Mouse (Mus musculus): Measurements from ENCODE around the gene Ipo11.

The Ipo11 gene

DNA sequence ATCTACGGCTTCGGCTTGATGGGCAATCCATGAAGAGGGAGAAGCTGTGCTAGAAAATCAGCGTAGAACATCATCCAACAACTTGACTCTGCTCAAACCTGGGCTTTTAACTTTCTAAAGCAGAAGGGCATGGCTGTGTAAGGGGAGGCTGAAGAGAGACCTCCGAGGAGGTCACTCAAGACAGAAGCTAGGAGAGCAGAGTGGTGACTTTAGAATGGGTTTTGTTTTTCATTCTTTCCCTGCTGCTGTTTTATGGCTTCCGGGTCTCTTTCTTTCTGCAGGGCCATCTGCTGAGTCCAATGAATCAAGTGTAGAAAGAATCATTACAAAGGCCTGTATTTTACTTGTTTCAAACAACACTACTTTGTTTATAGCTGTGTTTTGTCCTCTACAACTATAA, 119.7 kb downstream of the Ipo11 start:
- DNase-seq (ENCODE audit: low spot score), result peak; percentile 5

DNA sequence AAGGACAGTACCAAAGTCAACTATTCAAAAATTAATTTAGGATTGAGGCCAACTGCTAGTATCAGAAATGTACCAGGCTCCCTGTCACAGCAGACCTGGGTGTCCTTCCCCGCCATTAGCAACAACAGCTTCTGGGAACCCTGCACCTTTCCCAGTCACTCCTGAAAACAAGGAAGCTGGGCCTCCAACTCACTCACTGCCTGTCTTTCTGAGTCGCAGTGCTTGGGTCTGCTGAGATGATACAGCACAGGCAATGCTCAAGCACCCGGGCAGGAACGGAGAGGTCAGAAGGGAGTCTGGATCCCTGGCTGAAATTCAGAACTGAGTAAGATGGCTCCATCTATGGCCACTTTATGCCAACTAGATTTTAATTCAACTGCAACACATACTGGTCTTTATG, 123.2 kb downstream of the Ipo11 start:
- DNase-seq (ENCODE audit: low spot score), result no peak

DNA sequence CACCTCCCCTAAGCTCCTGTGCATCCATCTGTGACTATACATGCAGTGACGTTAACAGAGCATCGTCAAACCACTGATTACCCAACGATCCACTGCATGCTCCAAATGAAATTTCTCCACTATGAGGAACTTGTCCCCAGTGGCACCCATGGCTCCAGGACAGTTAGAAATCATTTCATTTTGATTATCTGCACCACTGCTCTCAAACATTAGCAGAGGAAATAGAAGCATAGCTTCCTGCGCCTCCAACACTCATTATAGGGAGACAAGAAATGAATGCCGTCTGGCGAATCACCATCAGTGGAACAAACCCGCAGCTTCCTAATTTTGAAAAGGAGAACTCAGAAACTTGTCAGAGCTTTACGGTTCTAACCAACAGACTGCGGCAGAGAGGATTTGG, 123.7 kb downstream of the Ipo11 start:
- DNase-seq (ENCODE audit: low spot score), result no peak

DNA sequence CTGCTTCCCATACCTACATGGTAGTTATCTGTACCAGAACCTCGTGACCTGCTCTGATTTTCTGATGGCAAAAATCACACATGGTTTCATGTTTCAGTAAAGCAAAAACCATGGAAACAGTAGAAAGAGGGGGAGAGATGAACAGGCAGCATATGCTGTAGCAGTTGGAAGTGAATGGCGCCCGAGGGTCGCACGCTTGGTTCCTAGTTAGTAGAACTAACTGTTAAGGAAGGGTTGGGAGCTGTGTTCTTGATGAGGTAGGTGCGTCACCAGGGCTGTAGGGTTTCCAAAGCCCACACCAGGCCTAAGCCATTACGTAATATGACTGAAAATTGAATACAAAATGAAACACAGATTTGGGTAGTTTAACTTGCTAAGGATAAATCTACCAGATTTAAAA, 126.6 kb downstream of the Ipo11 start:
- DNase-seq (ENCODE audit: low spot score), result no peak

DNA sequence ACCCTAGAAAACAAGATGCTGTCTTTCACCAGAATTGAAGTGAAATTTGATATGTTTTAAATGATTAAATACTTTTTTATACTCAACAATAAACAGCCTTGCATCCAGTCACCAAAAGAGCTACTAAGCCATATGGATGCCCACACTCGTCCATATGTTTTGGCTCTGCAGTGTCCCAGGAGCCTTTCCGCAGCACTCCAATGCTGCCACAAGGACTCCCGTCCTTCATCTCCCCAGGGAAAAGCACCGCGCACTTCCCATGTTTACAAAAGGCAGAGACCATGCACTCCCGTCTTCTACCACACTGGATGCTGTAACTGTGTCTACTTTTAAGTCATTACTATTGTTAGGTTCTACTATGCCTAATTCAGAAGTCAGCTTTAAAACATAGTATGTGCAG, 127.9 kb downstream of the Ipo11 start:
- no peak for DNase-seq (ENCODE audit: low spot score)

DNA sequence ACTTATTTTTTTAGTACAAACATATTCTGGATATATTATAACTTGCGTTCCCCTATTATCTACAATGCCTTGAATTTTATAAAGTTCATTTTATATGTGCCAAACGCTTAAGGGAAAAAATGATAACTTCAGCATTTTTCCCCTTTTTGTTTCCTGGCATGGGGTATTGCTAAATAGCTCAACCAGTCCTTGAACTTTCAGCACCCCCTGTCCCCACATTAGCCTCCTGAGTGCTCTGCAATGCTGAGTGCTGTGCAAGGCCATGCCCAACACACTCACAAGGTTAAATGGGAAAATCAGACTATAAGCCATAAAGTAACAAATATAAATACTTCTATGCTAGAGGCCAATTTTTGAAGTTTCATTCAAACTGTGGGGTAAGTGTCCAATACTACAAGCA, 128.4 kb downstream of the Ipo11 start:
- no peak for DNase-seq (ENCODE audit: low spot score)

DNA sequence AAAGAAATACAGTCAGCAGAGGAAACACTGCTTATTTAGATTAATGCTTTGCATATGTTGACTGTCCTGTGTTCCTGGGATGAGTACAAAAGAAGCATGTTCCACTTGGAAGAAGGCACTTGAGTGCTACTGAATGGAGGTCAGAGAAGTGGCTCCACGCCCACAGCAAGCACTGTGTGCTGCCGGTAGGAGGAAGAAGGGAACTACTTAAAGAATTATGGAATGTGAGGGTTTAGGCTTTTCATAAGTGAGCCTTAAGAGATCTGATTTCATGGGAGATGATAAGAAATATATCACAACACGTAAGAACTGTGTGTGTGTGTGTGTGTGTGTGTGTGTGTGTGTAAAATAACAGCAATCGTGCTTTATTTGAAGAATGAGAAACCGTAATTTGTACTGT, 129.5 kb downstream of the Ipo11 start:
- DNase-seq (ENCODE audit: low spot score), result no peak

DNA sequence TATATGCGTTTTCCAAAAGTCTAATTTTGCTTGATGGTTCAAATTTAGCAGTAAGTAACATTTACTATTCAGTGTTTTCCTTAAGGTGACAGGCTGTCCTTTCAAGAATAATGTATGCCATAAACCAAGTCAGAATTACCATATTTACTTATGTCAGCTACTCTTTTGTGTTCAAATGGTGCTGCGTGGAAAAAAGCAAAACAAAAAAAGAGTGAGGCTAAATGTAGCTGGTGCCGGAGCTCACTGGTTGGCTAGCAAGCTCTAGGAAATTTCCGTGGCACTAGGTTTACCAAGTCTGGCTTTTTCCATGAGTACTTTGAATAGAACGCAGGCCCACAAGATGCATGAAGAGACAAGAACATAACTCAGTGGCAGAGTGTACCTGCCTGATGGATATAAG, 131.6 kb downstream of the Ipo11 start:
- DNase-seq (ENCODE audit: low spot score), result no peak

DNA sequence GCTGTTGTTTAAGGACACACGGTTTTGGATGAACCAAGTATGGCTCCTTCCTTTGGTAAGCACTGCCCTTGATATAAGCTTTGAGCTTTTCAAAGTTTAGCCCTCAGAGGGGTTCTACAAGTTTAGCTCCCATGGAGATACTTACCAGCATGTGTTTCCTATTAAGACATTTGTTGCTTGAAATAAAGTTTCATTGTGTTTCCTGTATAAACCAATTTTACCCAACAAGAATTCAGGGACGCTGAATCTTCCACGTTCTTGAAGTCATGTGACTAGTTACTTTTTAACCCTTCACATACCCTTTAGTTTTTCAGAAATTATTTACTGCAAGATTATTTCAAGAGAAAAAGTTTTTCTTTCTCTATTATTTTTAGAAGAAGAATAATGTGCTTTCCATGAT, 138.7 kb downstream of the Ipo11 start:
- no peak for DNase-seq (ENCODE audit: low spot score)

DNA sequence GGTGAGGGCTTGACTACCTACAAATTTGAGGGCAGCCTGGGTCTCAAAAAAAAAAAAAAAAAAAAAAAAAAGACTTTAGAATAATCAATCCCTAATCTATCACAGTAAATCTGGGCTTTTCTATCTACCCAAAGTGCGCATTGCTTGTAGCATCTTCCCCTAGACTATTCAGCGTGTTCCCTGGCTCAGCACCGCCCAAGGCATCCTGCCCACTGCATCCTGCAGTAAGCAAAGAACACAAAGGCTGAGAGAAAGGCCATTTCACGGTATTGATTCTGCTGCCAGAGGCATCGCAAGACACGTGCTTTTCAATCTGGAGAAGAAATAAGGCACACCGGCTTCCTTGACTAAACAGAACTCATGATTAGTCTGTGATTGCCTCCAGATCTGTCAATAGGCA, 147.9 kb downstream of the Ipo11 start:
- DNase-seq (ENCODE audit: low spot score), result no peak

DNA sequence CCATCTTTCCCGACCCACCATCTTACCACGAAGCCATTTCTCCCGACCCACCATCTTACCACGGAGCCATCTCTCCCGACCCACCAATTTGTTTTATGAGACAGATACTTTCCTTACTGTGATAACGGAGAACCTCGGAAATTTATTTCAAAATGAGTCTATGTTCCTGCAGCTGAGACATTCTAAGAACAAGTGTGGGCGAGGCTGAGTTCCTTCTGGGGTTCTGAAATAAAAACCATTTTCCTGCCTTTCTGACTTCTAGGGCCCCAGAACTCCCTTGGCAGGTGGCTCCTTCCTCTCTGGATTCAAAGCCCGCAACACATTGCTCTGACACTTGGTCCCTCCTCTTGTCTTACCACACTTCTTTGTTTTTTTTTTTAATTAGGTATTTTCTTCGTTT, 168.0 kb downstream of the Ipo11 start:
- no peak for DNase-seq (ENCODE audit: low spot score)

DNA sequence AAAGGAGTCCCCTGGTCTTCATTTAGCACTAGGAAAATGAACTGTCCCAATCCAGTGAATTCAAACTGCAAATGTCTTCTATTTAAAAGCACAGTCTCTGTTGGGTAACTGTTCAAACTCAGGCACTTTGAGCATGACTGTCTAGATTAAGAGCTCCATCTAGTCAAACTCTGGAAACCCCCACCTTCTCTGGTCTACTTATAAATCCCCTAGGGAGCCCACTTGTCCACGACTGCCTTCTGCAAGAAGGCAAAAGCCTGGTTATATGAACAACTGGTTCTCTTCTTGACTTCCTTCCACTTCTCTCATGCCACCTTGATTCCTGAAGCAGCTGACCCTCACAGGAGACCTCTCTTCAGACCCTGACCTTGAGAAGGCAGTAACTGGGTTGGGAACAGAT, 174.1 kb downstream of the Ipo11 start:
- DNase-seq (ENCODE audit: low spot score), result no peak

DNA sequence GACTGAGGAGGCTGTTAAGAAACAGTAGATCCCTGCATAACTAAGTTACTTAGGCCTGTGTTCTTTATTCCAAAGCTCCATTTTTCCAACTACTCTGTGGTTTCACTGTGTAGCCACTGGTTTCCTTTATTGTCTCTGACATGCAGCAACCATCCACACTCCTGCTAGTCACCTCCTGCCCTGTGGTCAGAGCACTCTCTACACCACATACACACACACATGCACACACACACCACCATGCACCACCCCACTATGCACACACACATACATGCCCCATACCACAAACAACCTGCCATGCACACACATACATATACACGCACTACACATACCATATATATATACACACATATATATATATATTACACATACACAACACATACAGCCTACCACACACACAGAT, 175.1 kb downstream of the Ipo11 start:
- no peak for DNase-seq (ENCODE audit: low spot score)

DNA sequence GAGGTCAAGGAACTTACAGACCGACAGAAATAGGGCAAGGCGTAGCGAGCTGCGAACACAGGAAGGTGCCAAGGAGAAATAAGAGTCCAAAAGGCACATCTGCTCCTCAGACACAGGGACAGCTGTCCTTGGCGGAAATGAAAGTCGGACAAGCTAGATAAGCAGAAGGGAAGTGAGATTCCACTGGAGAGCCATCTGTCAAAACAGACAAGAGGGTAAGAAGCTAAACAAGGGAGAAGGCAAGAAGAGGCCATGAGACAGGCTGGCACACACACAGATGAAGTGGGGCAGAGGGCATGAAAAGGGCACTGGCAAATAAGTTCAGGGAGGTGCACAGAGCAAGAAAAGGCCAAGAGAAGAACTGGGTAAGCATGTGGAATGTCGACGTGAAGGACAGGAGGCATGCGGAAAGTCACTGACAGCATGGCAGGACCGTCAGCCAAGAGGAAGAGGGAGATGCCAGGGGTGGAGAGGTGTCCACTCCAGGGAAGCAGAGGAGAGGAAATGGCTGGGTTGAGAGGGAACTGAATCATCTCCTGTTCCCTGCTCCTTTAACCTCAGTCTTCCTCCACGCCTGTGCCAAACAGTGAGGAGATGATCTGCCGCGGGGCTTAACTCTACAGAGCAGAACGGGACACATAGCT, 176.4 kb downstream of the Ipo11 start:
- no peak for DNase-seq (ENCODE audit: low spot score)

DNA sequence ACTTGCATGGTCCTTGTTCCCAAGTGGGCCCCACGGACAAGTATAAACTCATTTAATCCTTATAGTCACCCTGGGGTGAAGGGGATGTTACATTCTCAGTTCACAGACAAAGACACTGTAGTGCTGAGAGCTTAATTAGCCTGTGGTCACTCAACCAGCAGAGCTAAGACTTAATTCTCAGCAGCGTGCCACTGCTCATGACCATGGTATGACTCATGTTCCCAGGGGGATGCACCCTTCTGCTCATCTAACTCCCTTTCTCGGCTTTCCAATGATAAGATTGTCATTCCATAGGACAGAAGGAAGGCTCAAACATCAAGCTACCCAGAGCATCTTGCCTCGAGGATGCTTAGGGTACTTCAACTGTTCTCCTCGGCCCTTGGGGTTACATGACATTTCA, 180.9 kb downstream of the Ipo11 start:
- DNase-seq (ENCODE audit: low spot score), result no peak

DNA sequence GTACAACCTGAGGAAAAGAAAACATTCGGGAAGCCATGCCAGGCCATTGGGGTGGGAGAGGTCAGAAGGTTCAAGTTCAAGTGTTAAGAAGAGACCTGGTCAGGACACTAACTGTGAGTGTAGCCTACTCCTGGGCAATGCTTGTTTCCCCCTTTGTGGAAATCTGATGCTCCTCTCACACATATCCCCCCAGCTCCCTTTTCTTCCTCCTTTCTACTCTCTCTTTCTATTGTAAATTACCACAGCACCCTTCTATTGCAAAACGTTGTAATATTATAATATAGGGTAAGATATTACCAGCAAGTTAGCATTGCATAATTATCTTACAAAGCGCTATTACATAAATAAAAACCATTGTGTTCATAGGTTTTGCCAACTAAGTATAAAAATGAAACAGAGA, 182.5 kb downstream of the Ipo11 start:
- DNase-seq (ENCODE audit: low spot score), result no peak

DNA sequence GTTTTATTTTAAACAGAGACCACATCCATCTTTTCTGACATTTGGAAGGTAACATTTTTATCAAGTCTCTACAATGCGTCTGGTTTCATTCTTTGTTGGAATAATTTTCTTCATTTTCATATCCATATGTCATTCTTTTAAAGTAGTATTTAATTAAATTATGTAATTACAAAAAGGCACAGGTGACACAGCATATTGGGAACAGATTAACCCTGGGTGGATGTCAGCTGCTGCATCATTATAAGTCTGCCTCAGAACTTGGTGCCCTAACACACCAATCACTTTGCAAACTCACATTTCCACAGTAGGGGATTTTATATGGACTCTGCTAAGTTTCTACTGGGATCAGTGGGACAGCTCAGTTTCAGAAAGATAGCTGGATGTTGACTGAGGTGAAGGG, 184.8 kb downstream of the Ipo11 start:
- no peak for DNase-seq (ENCODE audit: low spot score)

DNA sequence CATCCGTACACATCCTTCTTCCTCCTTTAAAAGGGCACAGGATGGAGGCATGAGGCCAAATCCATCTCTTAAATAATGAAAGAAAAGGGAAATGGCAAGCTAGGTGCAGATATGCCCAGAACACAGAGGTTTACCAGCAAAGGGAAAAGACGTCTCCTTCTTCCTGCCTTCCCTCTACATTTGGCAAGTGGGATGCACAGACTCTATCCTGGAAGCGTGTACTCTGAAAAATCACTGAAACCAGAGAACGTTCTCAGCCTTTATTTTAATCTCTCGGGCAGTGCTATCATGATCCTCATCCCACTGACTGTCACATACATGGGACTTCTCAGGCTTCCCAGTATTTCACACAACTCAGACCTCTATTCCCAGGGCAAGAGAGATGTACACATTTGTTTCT, 189.9 kb downstream of the Ipo11 start:
- no peak for DNase-seq (ENCODE audit: low spot score)

DNA sequence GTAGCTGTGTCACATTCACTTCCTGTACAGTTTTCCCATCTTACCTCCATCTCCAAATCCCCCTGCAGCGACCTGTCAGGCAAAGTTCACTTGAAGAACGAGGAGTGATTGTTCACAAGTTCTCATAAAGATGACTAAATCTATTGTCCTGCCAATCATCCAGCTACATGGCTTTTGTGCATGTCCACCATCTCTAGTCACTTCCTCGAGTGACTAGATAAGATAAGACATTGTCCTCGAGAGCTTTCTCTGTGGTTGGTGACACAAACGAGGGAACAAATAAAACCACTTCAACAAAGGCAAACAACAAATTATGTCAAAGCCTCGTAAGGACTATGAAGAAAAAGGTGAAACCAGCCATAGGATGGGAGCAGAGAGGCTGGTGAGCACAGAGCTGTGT, 191.6 kb downstream of the Ipo11 start:
- DNase-seq (ENCODE audit: low spot score), result no peak

All from ovary, postnatal 14 days (tissue).